Mouse (Mus musculus): ENCODE measurements around the gene Htr5a. TPM values are rescaled to one million over a fixed set of nuclear protein-coding genes. Genes with fewer than 3 reads are reported as not detected.

Gene Htr5a
- polyA plus RNA-seq, 1 experiment: not detected

GRCm38 (mm10) chr5:27846979-27847378 is 5.0 kb downstream of the Htr5a start:
- H3K4me3 ChIP-seq (ENCODE audit: low read depth, low read length): no peak overlapping the region
- H3K9ac ChIP-seq (ENCODE audit: low read depth, poor library complexity, severe bottlenecking): no peak overlapping the region
- H3K27ac ChIP-seq (ENCODE audit: insufficient read depth, low read length): no peak overlapping the region
- no peaks in the 10 kb centered on the region for H3K36me3 ChIP-seq (ENCODE audit: control insufficient read depth, insufficient read depth, low read length, poor library complexity, severe bottlenecking)
- H3K27me3 ChIP-seq (ENCODE audit: control insufficient read depth, insufficient read depth, low read length, poor library complexity, severe bottlenecking): no peaks in the 10 kb centered on the region
- no peak for TF ChIP-seq POLR2A (IDR thresholded peaks at IDR 0.05; ENCODE audit: insufficient read depth, low read length)
- TF ChIP-seq CTCF (IDR thresholded peaks at IDR 0.05; ENCODE audit: low read depth, low read length): no peak
- no peak for TF ChIP-seq EP300 (IDR thresholded peaks at IDR 0.05; ENCODE audit: insufficient read depth, low read depth, low read length)
- no peaks in the 10 kb centered on the region for H3K4me1 ChIP-seq (ENCODE audit: control insufficient read depth, insufficient read depth, low read length)
- no peaks in the 10 kb centered on the region for H3K9me3 ChIP-seq (replicated peaks; ENCODE audit: control insufficient read depth, insufficient read depth, low read length, poor library complexity, severe bottlenecking)

GRCm38 (mm10) chr5:27854290-27854689 is 12.3 kb downstream of the Htr5a start:
- no peak overlapping the region for H3K27ac ChIP-seq (ENCODE audit: insufficient read depth, low read length)
- no peaks in the 10 kb centered on the region for H3K4me1 ChIP-seq (ENCODE audit: control insufficient read depth, insufficient read depth, low read length)
- no peak overlapping the region for H3K9ac ChIP-seq (ENCODE audit: low read depth, poor library complexity, severe bottlenecking)
- no peak overlapping the region for H3K4me3 ChIP-seq (ENCODE audit: low read depth, low read length)
- H3K9me3 ChIP-seq (replicated peaks; ENCODE audit: control insufficient read depth, insufficient read depth, low read length, poor library complexity, severe bottlenecking): no peaks in the 10 kb centered on the region
- TF ChIP-seq EP300 (IDR thresholded peaks at IDR 0.05; ENCODE audit: insufficient read depth, low read depth, low read length) (no peak), CTCF (IDR thresholded peaks at IDR 0.05; ENCODE audit: low read depth, low read length) (no peak), POLR2A (IDR thresholded peaks at IDR 0.05; ENCODE audit: insufficient read depth, low read length) (no peak)
- no peaks in the 10 kb centered on the region for H3K36me3 ChIP-seq (ENCODE audit: control insufficient read depth, insufficient read depth, low read length, poor library complexity, severe bottlenecking)
- H3K27me3 ChIP-seq (ENCODE audit: control insufficient read depth, insufficient read depth, low read length, poor library complexity, severe bottlenecking): no peaks in the 10 kb centered on the region

GRCm38 (mm10) chr5:27855726-27856125 is 13.8 kb downstream of the Htr5a start:
- TF ChIP-seq POLR2A (IDR thresholded peaks at IDR 0.05; ENCODE audit: insufficient read depth, low read length): no peak
- no peak for TF ChIP-seq EP300 (IDR thresholded peaks at IDR 0.05; ENCODE audit: insufficient read depth, low read depth, low read length)
- TF ChIP-seq CTCF (IDR thresholded peaks at IDR 0.05; ENCODE audit: low read depth, low read length): no peak
- no peaks in the 10 kb centered on the region for H3K36me3 ChIP-seq (ENCODE audit: control insufficient read depth, insufficient read depth, low read length, poor library complexity, severe bottlenecking)
- H3K9me3 ChIP-seq (replicated peaks; ENCODE audit: control insufficient read depth, insufficient read depth, low read length, poor library complexity, severe bottlenecking): no peaks in the 10 kb centered on the region
- no peaks in the 10 kb centered on the region for H3K27me3 ChIP-seq (ENCODE audit: control insufficient read depth, insufficient read depth, low read length, poor library complexity, severe bottlenecking)
- no peak overlapping the region for H3K27ac ChIP-seq (ENCODE audit: insufficient read depth, low read length)
- H3K4me3 ChIP-seq (ENCODE audit: low read depth, low read length): no peak overlapping the region
- H3K4me1 ChIP-seq (ENCODE audit: control insufficient read depth, insufficient read depth, low read length): no peaks in the 10 kb centered on the region
- H3K9ac ChIP-seq (ENCODE audit: low read depth, poor library complexity, severe bottlenecking): no peak overlapping the region

- no peak overlapping the region for H3K4me3 ChIP-seq (ENCODE audit: low read depth, low read length)
- TF ChIP-seq CTCF (IDR thresholded peaks at IDR 0.05; ENCODE audit: low read depth, low read length) (no peak), POLR2A (IDR thresholded peaks at IDR 0.05; ENCODE audit: insufficient read depth, low read length) (no peak), EP300 (IDR thresholded peaks at IDR 0.05; ENCODE audit: insufficient read depth, low read depth, low read length) (no peak)
- no peak overlapping the region for H3K9ac ChIP-seq (ENCODE audit: low read depth, poor library complexity, severe bottlenecking)
- peaks cover 4% of the 10 kb centered on the region for H3K9me3 ChIP-seq (replicated peaks; ENCODE audit: control insufficient read depth, insufficient read depth, low read length, poor library complexity, severe bottlenecking)
- no peaks in the 10 kb centered on the region for H3K36me3 ChIP-seq (ENCODE audit: control insufficient read depth, insufficient read depth, low read length, poor library complexity, severe bottlenecking)
- H3K4me1 ChIP-seq (ENCODE audit: control insufficient read depth, insufficient read depth, low read length): no peaks in the 10 kb centered on the region
- H3K27me3 ChIP-seq (ENCODE audit: control insufficient read depth, insufficient read depth, low read length, poor library complexity, severe bottlenecking): no peaks in the 10 kb centered on the region
- no peak overlapping the region for H3K27ac ChIP-seq (ENCODE audit: insufficient read depth, low read length)
Observed at GRCm38 (mm10) chr5:27873240-27874082, 31.5 kb downstream of the Htr5a start.

- H3K4me1 ChIP-seq (ENCODE audit: control insufficient read depth, insufficient read depth, low read length): no peaks in the 10 kb centered on the region
- no peak overlapping the region for H3K4me3 ChIP-seq (ENCODE audit: low read depth, low read length)
- TF ChIP-seq CTCF (IDR thresholded peaks at IDR 0.05; ENCODE audit: low read depth, low read length): no peak
- no peak for TF ChIP-seq EP300 (IDR thresholded peaks at IDR 0.05; ENCODE audit: insufficient read depth, low read depth, low read length)
- no peak for TF ChIP-seq POLR2A (IDR thresholded peaks at IDR 0.05; ENCODE audit: insufficient read depth, low read length)
- H3K9me3 ChIP-seq (replicated peaks; ENCODE audit: control insufficient read depth, insufficient read depth, low read length, poor library complexity, severe bottlenecking): peaks cover 4% of the 10 kb centered on the region
- no peak overlapping the region for H3K27ac ChIP-seq (ENCODE audit: insufficient read depth, low read length)
- H3K27me3 ChIP-seq (ENCODE audit: control insufficient read depth, insufficient read depth, low read length, poor library complexity, severe bottlenecking): no peaks in the 10 kb centered on the region
- H3K36me3 ChIP-seq (ENCODE audit: control insufficient read depth, insufficient read depth, low read length, poor library complexity, severe bottlenecking): no peaks in the 10 kb centered on the region
- H3K9ac ChIP-seq (ENCODE audit: low read depth, poor library complexity, severe bottlenecking): no peak overlapping the region
Observed at GRCm38 (mm10) chr5:27874211-27874610, 32.3 kb downstream of the Htr5a start.
